ENCODE assay signal across 25 mouse cellular contexts in the genomic region with DNA sequence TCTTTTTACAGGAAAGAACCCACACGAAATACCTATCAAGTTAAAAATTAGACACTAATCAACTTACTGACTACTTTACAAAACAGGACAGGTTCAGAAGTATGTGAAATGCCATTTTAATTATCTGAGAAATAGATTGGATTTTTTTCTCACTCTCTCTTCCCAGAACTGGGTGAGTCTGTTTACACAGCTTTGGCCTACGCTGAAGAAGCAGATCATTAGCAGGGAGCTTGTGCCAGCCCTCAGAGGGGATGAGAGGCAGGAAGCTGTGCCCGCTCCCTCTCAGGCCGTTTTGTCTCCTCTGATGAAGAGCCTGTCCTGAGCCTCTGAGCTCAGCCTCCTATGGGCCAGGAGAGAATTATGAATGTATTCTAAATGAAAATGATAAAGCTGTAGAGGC.
DNase-seq lines count a peak whose midpoint lies in the region; ATAC-seq and TF ChIP-seq lines count a peak whose summit lies in the region.
"Had no signal": no experiment of that assay in that cellular context is flagged by ENCODE, and none has a peak within 500 bp of the region (broad histone marks: within the 10 kb centered on the region; RNA-seq: fewer than 3 reads in every experiment).

No protein-coding gene starts in this region.

- no peaks in the 10 kb centered on the region for H3K27me3 ChIP-seq in stomach, embryonic 15.5 days (replicated peaks)
- H3K27me3 ChIP-seq: intestine, embryonic 15.5 days; limb, embryonic 15.5 days had no signal

- no peak for ATAC-seq in stomach, embryonic 15.5 days (ENCODE audit: insufficient read depth, low FRiP score, low read depth)
- ATAC-seq: forebrain, postnatal 0 days; hindbrain, postnatal 0 days; intestine, embryonic 15.5 days had no signal

- H3K9me3 ChIP-seq in stomach, embryonic 15.5 days, result no peaks in the 10 kb centered on the region
- H3K9me3 ChIP-seq: hindbrain, embryonic 10.5 days; intestine, embryonic 15.5 days; limb, embryonic 10.5 days; limb, embryonic 15.5 days; megakaryocyte, embryonic 14.5 days had no signal

- H3K27ac ChIP-seq in layer of hippocampus, adult 2 months, result peak overlapping the region; percentile 12; the same call in 1 of the 2 replicates
- H3K27ac ChIP-seq in stomach, embryonic 15.5 days, result 0 out of 2 replicates have a peak overlapping the region, but pooled peaks have one; percentile 3
- H3K27ac ChIP-seq: hindbrain, embryonic 10.5 days; hindbrain, postnatal 0 days; intestine, embryonic 15.5 days; limb, embryonic 10.5 days; limb, embryonic 15.5 days had no signal

- TF ChIP-seq CTCF in layer of hippocampus, adult 2 months (conservative IDR thresholded peaks at IDR 0.05), result no peak

- no peak overlapping the region for H3K4me2 ChIP-seq in stomach, embryonic 15.5 days
- H3K4me2 ChIP-seq: intestine, embryonic 15.5 days; limb, embryonic 15.5 days had no signal

- no peak overlapping the region for H3K4me3 ChIP-seq in layer of hippocampus, adult 2 months
- H3K4me3 ChIP-seq in stomach, embryonic 15.5 days (replicated peaks), result no peak overlapping the region
- H3K4me3 ChIP-seq: hindbrain, embryonic 10.5 days; intestine, embryonic 15.5 days; limb, embryonic 10.5 days; limb, embryonic 15.5 days; megakaryocyte, embryonic 14.5 days had no signal

- no peak for DNase-seq in layer of hippocampus, adult 2 months (ENCODE audit: low spot score in 2 of 2)
- DNase-seq in layer of hippocampus, postnatal 14 days (ENCODE audit: low spot score in 2 of 2), result no peak
- DNase-seq in lung, postnatal 36 days, result peak; percentile 29
- no peak for DNase-seq in lung, postnatal 25 days (ENCODE audit: low spot score)
- no peak for DNase-seq in spleen, postnatal 36 days (ENCODE audit: low spot score in 2 of 2)
- DNase-seq: adrenal gland, postnatal 10 days; B cell, adult 2 months; cerebellum, adult 11 months; cerebellum, adult 9-10 months; cerebellum, postnatal 36 days; forebrain, postnatal 0 days; heart, postnatal 14 days; kidney, adult 2 months; kidney, postnatal 36 days; lung, postnatal 4 days; midbrain, embryonic 14.5 days; right cerebral cortex, postnatal 14 days; thymus, postnatal 4 days had no signal

- H3K9ac ChIP-seq in stomach, embryonic 15.5 days, result no peak overlapping the region
- H3K9ac ChIP-seq: forebrain, postnatal 0 days; intestine, embryonic 15.5 days; limb, embryonic 15.5 days had no signal

- 0 out of 2 replicates have a peak, but pooled peaks cover 4% of the 10 kb centered on the region for H3K36me3 ChIP-seq in stomach, embryonic 15.5 days
- H3K36me3 ChIP-seq: intestine, embryonic 15.5 days had no signal

- 54% methylated on average over 4 of the region's 4 CpGs for WGBS in stomach, embryonic 15.5 days

- no peaks in the 10 kb centered on the region for H3K4me1 ChIP-seq in stomach, embryonic 15.5 days
